Mouse (Mus musculus) bone marrow, adult 2 months (tissue): ENCODE data around the gene Trak1. TPM values are rescaled to one million over a fixed set of nuclear protein-coding genes. Genes with fewer than 3 reads are reported as not detected.

Experiments
- H3K27ac ChIP-seq: fragments of 200-500 bp; 2 replicates; pipeline ENCODE4 v1.5.1; 2012; ENCODE audit warnings: low read depth, mild to moderate bottlenecking, control low read depth, inconsistent platforms, low read length; ENCODE audit not compliant: control insufficient read depth, poor library complexity, insufficient read depth
- H3K4me1 ChIP-seq: fragments of 200-500 bp; 2 replicates; pipeline ENCODE4 v1.6.1; 2011; ENCODE audit warnings: low read length; ENCODE audit not compliant: control insufficient read depth, insufficient read depth
- H3K4me3 ChIP-seq: fragments of 200-500 bp; replicated peaks from 2 replicates; pipeline ENCODE3; 2011; ENCODE audit warnings: mild to moderate bottlenecking, low read depth, low read length, control low read depth; ENCODE audit not compliant: control insufficient read depth
- CTCF ChIP-seq: fragments of 200-500 bp; IDR thresholded peaks from 2 replicates; pipeline ENCODE4 v1.5.1; 2011; ENCODE audit warnings: low read length, control low read depth; ENCODE audit not compliant: control insufficient read depth, insufficient read depth
- POLR2A ChIP-seq: fragments of 200-500 bp; IDR thresholded peaks from 2 replicates; pipeline ENCODE4 v1.6.1; 2011; ENCODE audit warnings: low read depth, mild to moderate bottlenecking, control low read depth, low read length, borderline replicate concordance; ENCODE audit not compliant: control insufficient read depth
- WGBS: fragments of 180-500 bp; shearing (Covaris S2); methylation state at CpG from one replicate; pipeline ENCODE4 v1.1.7; 2018; 5-methylcytosine and 5-hydroxymethylcytosine counted together
- polyA plus RNA-seq: library from polyadenylated mRNA; stranded (reverse); fragments of >200 nt; gene quantifications from 2 replicates; pipeline ENCODE4 v1.2.4, GENCODE M21; 2011; ENCODE audit warnings: low replicate concordance; ENCODE audit not compliant: missing spikeins, insufficient read depth, insufficient read length

Gene Trak1
- polyA plus RNA-seq, 1 experiment = 29.4 TPM

DNA sequence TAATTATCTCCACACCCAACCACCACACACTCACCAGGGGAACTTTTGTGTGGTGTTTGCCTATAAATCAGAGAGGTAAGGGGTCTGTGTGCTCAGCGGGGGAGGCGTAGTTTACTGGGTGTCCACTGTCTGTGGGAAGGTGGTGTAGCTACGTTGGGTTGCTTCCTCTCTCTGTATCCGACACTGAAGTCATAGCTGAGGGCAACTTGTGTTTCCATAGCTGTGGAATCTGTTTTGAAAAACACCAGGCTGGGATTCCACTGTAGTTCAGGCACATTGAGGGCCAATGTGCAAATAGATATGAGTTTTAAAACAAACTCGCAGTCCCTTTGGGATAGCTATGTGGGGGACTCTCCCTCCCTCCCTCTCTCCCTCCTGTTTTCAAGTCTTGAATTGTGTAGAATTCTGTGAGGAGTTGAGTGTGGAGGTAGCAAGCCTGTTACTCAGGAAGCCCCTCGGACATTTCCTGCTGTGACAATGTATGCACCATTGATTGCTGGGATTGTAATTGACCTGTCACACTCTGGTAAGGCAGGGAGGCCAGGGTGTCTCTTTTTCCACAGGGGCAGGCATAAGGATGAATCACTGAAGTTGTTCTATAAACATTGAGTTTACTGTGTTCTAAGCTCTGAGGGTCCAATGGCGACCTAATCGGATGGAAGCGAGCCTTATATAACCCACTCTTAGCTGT lies 54.2 kb downstream of the Trak1 start:
- no peak overlapping the region for H3K4me3 ChIP-seq
- 62% methylated on average over 9 of the region's 9 CpGs for WGBS
- H3K4me1 ChIP-seq = peaks cover 6% of the 10 kb centered on the region; the same call in 1 of the 2 replicates
- no peak overlapping the region for H3K27ac ChIP-seq
- TF ChIP-seq CTCF = no peak

DNA sequence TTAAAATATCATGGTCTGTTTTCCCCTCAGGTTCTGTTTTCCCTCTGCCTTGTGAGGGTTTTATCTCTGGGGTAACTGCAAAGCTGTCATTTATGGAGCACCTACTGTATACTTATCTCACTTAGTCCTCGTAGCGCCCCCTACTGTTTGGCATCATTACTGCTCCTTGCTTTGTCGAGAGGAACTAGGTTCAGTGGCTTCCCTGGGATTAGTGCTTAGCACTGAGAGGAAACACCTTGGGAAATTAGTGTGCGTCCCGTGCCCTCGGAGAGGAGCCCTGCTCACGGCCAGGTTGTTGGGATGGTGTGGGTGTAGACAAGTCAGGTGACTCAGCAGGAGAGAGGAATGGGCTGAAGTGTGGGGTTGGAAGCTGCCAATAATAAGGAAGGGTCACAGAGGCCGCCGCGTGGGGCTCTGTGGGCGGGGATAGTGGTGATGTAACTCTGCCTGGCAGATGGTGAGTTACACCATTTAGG lies 54.9 kb downstream of the Trak1 start:
- Histone ChIP-seq H3K27ac (peak overlapping the region; percentile 33), H3K4me3 (peak overlapping the region; percentile 63), H3K4me1 (peaks cover 6% of the 10 kb centered on the region; the same call in 1 of the 2 replicates)
- TF ChIP-seq POLR2A = no peak
- TF ChIP-seq CTCF = peak; percentile 37; the same call in 1 of the 2 replicates
- 6% methylated on average over 11 of the region's 11 CpGs for WGBS

- Histone ChIP-seq H3K27ac (no peak overlapping the region), H3K4me3 (no peak overlapping the region), H3K4me1 (peaks cover 4% of the 10 kb centered on the region; the same call in 1 of the 2 replicates)
- 78% methylated on average over 9 of the region's 9 CpGs for WGBS
- no peak for TF ChIP-seq CTCF
- TF ChIP-seq POLR2A = no peak
Measured at GRCm38 (mm10) chr9:121352726-121353125, 55.4 kb downstream of the Trak1 start.

DNA sequence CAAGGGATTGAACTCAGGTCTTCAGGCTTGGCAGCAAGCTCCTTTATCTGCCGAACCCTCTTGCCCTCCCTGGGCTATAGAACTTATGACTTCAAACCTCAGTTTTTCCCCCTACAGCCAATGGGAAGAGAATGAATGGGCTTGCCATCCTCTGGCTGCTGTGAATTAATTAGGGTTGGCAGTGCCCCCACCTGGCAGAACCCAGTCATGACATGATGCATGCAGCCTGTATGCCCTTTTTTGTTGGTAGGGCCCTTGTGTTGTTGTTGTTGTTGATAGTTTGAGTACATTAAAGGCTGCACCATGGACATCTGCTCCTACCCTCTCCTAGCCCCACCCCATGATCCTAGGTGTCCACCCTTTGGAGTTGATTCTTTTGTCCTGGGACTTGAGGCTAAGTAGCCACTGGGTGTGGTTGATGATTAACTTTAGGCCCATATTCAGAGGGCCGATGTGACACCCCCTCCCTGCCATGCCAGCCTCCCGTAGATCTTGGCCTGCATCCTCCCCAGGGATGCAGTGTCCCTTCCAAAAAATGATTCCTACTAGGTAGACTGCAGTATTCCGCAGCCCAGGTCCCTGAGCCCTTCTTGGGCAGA lies 57.6 kb downstream of the Trak1 start:
- Histone ChIP-seq H3K27ac (no peak overlapping the region), H3K4me1 (peaks cover 6% of the 10 kb centered on the region; the same call in 1 of the 2 replicates), H3K4me3 (no peak overlapping the region)
- peak; percentile 79 for TF ChIP-seq CTCF
- TF ChIP-seq POLR2A = no peak
- 76% methylated on average over 4 of the region's 4 CpGs for WGBS

DNA sequence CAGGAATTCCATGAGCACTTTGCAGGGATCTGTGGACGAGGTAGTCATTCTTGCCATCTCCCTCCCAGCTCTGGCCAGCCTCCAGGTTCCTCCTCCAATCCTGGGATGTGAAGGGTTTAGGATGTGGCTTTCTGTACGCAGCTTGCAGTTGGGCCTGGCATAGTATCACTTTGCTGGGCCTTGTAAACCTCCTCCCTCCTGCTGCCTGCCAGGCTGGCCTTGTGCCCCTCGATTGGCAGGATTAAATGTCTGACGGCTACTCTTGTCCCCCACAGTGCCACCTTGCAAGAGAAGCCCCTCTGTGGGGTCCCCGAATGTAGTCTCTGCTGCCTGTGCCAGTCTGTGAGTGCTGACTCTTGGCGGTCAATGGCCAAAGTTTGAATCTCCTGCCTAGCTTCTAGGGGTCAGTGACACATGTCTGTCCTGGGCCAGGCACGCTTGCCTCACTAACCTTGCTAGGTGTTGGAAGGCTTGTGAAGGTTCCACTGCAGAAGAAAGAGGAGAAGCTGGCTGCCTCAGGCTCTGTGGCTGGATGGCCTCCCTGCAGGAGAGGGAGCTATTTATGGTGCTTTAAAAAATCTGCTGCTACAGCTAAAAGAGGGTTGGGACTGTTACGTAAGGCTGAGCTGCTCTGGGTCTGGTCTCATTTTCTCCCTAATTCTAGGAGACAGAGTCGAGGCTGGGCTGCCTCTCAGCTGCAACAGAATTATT lies 58.3 kb downstream of the Trak1 start:
- TF ChIP-seq POLR2A = no peak
- TF ChIP-seq CTCF = no peak

GRCm38 (mm10) chr9:121357102-121357501 lies 59.8 kb downstream of the Trak1 start:
- TF ChIP-seq POLR2A (no peak), CTCF (no peak)
- Histone ChIP-seq H3K4me1 (peaks cover 8% of the 10 kb centered on the region; the same call in 1 of the 2 replicates), H3K27ac (no peak overlapping the region), H3K4me3 (no peak overlapping the region)
- 87% methylated on average over 5 of the region's 5 CpGs for WGBS

More for the DNA sequence above, 58.3 kb downstream of the Trak1 start:
- H3K4me1 ChIP-seq = peaks cover 6% of the 10 kb centered on the region; the same call in 1 of the 2 replicates
- 70% methylated on average over 9 of the region's 9 CpGs for WGBS
- H3K27ac ChIP-seq = no peak overlapping the region
- H3K4me3 ChIP-seq = no peak overlapping the region

- 82% methylated on average over 16 of the region's 16 CpGs for WGBS
- Histone ChIP-seq H3K4me3 (no peak overlapping the region), H3K4me1 (peaks cover 7% of the 10 kb centered on the region; the same call in 1 of the 2 replicates), H3K27ac (no peak overlapping the region)
- no peak for TF ChIP-seq CTCF
- no peak for TF ChIP-seq POLR2A
Measured at GRCm38 (mm10) chr9:121357582-121358275, 60.4 kb downstream of the Trak1 start.
